In genomic region chr4:136185375-136185774, GRCm38 (mm10) we compare ENCODE assay signal across 1 mouse cellular context.
TF ChIP-seq lines count a peak whose summit lies in the region.

No protein-coding gene starts in this region.

TF ChIP-seq in CH12.LX, 34 proteins besides CTCF, POLR2A, EP300 and RAD21:
- TF ChIP-seq ZNF384 (IDR thresholded peaks at IDR 0.05; ENCODE audit: low read depth, low read length): peak; percentile 73
- TF ChIP-seq UBTF (IDR thresholded peaks at IDR 0.05; ENCODE audit: low read depth, low read length): no peak
- TF ChIP-seq NRF1 (IDR thresholded peaks at IDR 0.05; ENCODE audit: low read depth, low read length): no peak
- 0 out of 2 replicates have a peak, but pooled peaks have one; percentile 18 for TF ChIP-seq TCF12 (IDR thresholded peaks at IDR 0.05; ENCODE audit: low read depth, low read length)
